Mouse (Mus musculus) small intestine, adult 2 months (tissue): Measurements from ENCODE around the gene Bmpr1b. TPM values are rescaled to one million over a fixed set of nuclear protein-coding genes. Genes with fewer than 3 reads are reported as not detected.
"Not testable (repeated sequence)": the region's sequence is repeated elsewhere in the genome, so short reads cannot be mapped to it uniquely, and the experiment has no call there.

Source experiments
- H3K27ac ChIP-seq: fragments of 200-500 bp; 2 replicates; pipeline ENCODE4 v1.5.1; 2012; ENCODE audit warnings: low read depth, low read length, control low read depth, inconsistent platforms; ENCODE audit not compliant: insufficient read depth
- H3K27me3 ChIP-seq: fragments of 200-500 bp; 2 replicates; pipeline ENCODE4 v1.6.1; 2012; ENCODE audit warnings: mild to moderate bottlenecking, moderate library complexity, low read length, inconsistent platforms; ENCODE audit not compliant: control insufficient read depth, insufficient read depth
- H3K36me3 ChIP-seq: fragments of 200-500 bp; 2 replicates; pipeline ENCODE4 v1.6.1; 2012; ENCODE audit warnings: mild to moderate bottlenecking, low read length, control low read depth, inconsistent platforms; ENCODE audit not compliant: control insufficient read depth, insufficient read depth
- H3K4me1 ChIP-seq: fragments of 200-500 bp; 2 replicates; pipeline ENCODE4 v1.6.1; 2012; ENCODE audit warnings: low read length, inconsistent platforms, mixed read lengths; ENCODE audit not compliant: control insufficient read depth, insufficient read depth, insufficient read length
- H3K4me3 ChIP-seq: fragments of 200-500 bp; 2 replicates; pipeline ENCODE4 v1.5.1; 2012; ENCODE audit warnings: low read depth, mild to moderate bottlenecking, control low read depth, inconsistent platforms, low read length, moderate library complexity
- CTCF ChIP-seq: fragments of 200-500 bp; IDR thresholded peaks from 2 replicates; pipeline ENCODE4 v1.5.1; 2012; ENCODE audit warnings: low read depth, mild to moderate bottlenecking, control low read depth, inconsistent platforms, low read length, moderate library complexity, mixed read lengths; ENCODE audit not compliant: insufficient replicate concordance, insufficient read length; ENCODE audit errors: extremely low read depth
- POLR2A ChIP-seq: fragments of 200-500 bp; IDR thresholded peaks from 2 replicates; pipeline ENCODE4 v1.6.1; 2012; ENCODE audit warnings: low read depth, mild to moderate bottlenecking, control low read depth, inconsistent platforms, low read length, moderate library complexity
- WGBS: fragments of 180-500 bp; shearing (Covaris S2); methylation state at CpG from one replicate; pipeline ENCODE4 v1.1.7; 2018; 5-methylcytosine and 5-hydroxymethylcytosine counted together
- polyA plus RNA-seq: library from polyadenylated mRNA; depleted of rRNA; stranded (reverse); fragments of >200 nt; gene quantifications from 2 replicates; pipeline ENCODE4 v1.2.3, GENCODE M21; 2012

The Bmpr1b gene
- polyA plus RNA-seq, 1 experiment, result not detected

DNA sequence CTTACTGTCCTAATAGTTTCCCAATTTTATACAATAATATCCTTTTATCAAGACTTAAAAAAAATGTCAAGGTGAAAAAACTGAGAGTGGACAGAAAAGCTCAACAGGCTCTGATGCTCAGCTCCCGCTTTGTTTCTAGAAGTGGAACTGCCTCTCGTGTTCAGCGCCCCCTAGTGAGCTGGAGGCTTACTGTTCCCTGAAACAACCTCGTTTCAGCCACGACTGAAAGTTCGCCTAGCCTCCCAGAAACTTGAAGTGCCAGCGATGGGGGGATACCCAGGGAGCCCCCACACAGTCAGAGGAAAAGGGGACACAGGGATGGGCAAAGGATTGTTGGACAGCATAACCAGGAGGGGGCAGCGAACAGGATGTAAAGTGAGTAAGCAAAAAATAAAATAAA lies 26.9 kb upstream of the Bmpr1b start:
- Histone ChIP-seq H3K4me3 (no peak overlapping the region), H3K27ac (no peak overlapping the region), H3K36me3 (no peaks in the 10 kb centered on the region), H3K4me1 (no peaks in the 10 kb centered on the region), H3K27me3 (no peaks in the 10 kb centered on the region)
- 85% methylated on average over 8 of the region's 8 CpGs for WGBS
- TF ChIP-seq CTCF (peak; percentile 18; the same call in 1 of the 2 replicates), POLR2A (no peak)

- H3K27me3 ChIP-seq, H3K36me3 ChIP-seq, H3K4me1 ChIP-seq, H3K4me3 ChIP-seq, H3K27ac ChIP-seq: not testable (repeated sequence)
Observed at GRCm38 (mm10) chr3:142191627-142192026, 22.4 kb upstream of the Bmpr1b start.

DNA sequence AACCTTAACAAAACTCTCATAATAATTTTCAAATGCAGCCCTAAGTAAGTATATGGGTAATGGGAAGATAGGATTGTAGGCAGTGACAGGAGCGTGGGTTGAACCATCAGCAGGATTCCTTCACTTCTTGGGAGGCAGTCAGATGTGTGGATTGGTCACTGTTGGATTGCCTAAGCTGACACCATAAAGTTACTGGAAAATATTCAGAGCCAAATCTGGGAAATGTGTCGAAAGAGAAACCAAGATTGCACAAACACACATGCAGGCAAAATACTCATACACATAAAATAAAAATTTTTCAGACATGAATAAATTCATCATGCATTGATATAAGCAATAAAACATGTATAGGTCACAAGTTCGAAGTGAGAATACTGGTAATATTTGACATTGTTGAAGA lies 17.3 kb upstream of the Bmpr1b start:
- WGBS, result 70% methylated on average over 3 of the region's 3 CpGs
- H3K4me3 ChIP-seq, result no peak overlapping the region
- no peaks in the 10 kb centered on the region for H3K36me3 ChIP-seq
- H3K27ac ChIP-seq, result no peak overlapping the region
- TF ChIP-seq CTCF (no peak), POLR2A (no peak)
- no peaks in the 10 kb centered on the region for H3K4me1 ChIP-seq
- no peaks in the 10 kb centered on the region for H3K27me3 ChIP-seq

- 73% methylated on average over 4 of the region's 4 CpGs for WGBS
- Histone ChIP-seq H3K4me3 (no peak overlapping the region), H3K36me3 (no peaks in the 10 kb centered on the region), H3K27me3 (peaks cover 3% of the 10 kb centered on the region), H3K27ac (no peak overlapping the region), H3K4me1 (0 out of 2 replicates have a peak, but pooled peaks cover 1% of the 10 kb centered on the region)
- no peak for TF ChIP-seq POLR2A
- no peak for TF ChIP-seq CTCF
Observed at GRCm38 (mm10) chr3:142173996-142174395, 4.8 kb upstream of the Bmpr1b start.

DNA sequence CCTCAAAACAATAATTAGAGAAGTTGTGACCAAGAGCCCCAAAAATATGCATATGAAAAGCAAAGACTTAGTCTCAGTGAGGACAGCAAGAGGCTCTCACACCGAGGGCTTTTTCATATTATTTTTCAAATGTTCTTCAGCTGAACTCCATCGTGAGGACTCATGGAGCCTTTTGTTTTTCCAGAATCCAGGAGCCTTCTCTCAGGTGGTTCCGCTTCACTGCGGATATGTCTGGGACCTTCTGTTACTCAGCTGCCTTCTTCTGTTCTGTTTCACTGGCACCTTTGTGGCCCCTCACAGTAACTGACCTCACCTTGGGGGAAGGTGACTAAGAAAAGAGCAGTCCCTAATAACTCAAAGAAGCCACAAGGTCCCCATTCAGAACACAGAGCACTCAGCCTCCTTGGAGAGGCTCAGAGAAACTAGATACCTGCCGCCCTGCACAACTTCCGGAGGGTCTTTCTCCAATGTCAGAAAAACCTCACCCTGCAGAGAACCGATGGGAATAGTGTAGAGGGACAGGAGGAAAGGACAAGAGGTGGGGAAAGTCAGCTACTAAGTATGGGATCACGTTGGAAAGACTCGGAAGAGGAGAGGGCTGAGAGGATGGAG lies 868 bp downstream of the Bmpr1b start:
- TF ChIP-seq CTCF, result no peak
- no peak for TF ChIP-seq POLR2A
- Histone ChIP-seq H3K4me1 (peaks cover 7% of the 10 kb centered on the region), H3K27ac (no peak overlapping the region), H3K4me3 (peak overlapping the region; percentile 46), H3K36me3 (no peaks in the 10 kb centered on the region), H3K27me3 (peaks cover 10% of the 10 kb centered on the region)
- WGBS, result 28% methylated on average over 9 of the region's 9 CpGs

GRCm38 (mm10) chr3:142164981-142165380 lies 4.2 kb downstream of the Bmpr1b start:
- H3K4me1 ChIP-seq, result peaks cover 7% of the 10 kb centered on the region
- no peak overlapping the region for H3K27ac ChIP-seq
- TF ChIP-seq CTCF (no peak), POLR2A (no peak)
- H3K36me3 ChIP-seq, result no peaks in the 10 kb centered on the region
- 50% methylated on average over 9 of the region's 9 CpGs for WGBS
- peaks cover 10% of the 10 kb centered on the region for H3K27me3 ChIP-seq
- no peak overlapping the region for H3K4me3 ChIP-seq

DNA sequence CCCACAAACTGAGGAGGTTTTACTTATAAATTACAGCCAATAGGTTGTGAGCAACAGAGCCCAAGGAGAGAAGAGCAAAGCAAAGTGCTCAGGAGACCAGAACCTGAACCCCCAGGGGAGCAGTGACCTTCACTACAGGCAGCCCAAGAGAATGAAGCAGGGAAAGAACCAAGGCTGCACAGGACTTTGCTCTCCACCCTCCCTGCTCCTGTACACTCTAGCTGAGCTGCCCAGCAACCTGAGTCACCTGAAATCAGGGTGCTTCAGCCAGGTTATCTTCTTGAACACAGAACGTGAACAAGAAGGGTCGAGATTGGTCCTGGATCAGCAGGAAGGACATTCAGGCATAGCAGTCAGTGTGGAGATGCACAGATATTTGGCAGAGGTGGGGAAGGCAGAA lies 5.3 kb downstream of the Bmpr1b start:
- Histone ChIP-seq H3K36me3 (no peaks in the 10 kb centered on the region), H3K4me3 (no peak overlapping the region), H3K27me3 (peaks cover 5% of the 10 kb centered on the region), H3K4me1 (peaks cover 5% of the 10 kb centered on the region), H3K27ac (no peak overlapping the region)
- TF ChIP-seq CTCF (no peak), POLR2A (no peak)
- 31% methylated on average over 2 of the region's 2 CpGs for WGBS

DNA sequence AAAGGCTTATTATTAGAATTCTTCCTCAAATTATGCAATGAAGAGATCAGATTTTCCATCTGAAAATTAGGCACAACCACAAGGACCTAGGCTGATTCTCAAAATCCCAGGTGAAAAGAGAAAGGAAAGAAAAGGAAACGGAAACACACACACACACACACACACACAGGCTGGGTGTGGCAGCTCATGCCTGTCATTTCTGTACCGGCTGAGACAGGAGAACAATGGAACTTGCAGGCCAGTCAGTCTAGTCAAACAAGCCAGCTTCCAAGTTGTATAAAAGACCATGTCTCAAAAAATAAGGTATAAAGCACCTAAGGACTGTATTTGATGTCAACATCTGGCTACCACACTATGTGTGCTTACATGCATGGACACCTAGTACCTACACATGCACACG lies 7.8 kb downstream of the Bmpr1b start:
- Histone ChIP-seq H3K27ac (no peak overlapping the region), H3K27me3 (no peaks in the 10 kb centered on the region), H3K4me3 (no peak overlapping the region), H3K36me3 (no peaks in the 10 kb centered on the region), H3K4me1 (peaks cover 3% of the 10 kb centered on the region; the same call in 1 of the 2 replicates)
- 46% methylated on average over 3 of the region's 3 CpGs for WGBS
- TF ChIP-seq CTCF (no peak), POLR2A (no peak)
